Mouse (Mus musculus): ENCODE data around the gene Hipk4. TPM values are rescaled to one million over a fixed set of nuclear protein-coding genes. Genes with fewer than 3 reads are reported as not detected.
A peak's percentile ranks its signal among the peaks of the same experiment; 100 is the strongest.

Gene Hipk4
- polyA plus RNA-seq, 1 experiment from 2014 or later, result 0.49 TPM

- H3K27ac ChIP-seq (ENCODE audit: low read length), result peak overlapping the region; percentile 86
- peak overlapping the region; percentile 64 for H3K9ac ChIP-seq (ENCODE audit: low read depth, low read length)
- H3K27me3 ChIP-seq (replicated peaks; ENCODE audit: control insufficient read depth, insufficient read depth, low read length), result no peaks in the 10 kb centered on the region
- peak overlapping the region; percentile 41 for H3K4me3 ChIP-seq (ENCODE audit: low read length)
- ATAC-seq, result peak; percentile 96
- H3K36me3 ChIP-seq (ENCODE audit: control insufficient read depth, insufficient read depth, low read length), result peaks cover 3% of the 10 kb centered on the region; the same call in 1 of the 2 replicates
- H3K9me3 ChIP-seq (ENCODE audit: control insufficient read depth, low read length), result no peaks in the 10 kb centered on the region
- H3K4me2 ChIP-seq (ENCODE audit: low read depth, low read length), result peak overlapping the region; percentile 57
- 0% methylated on average over 9 of the region's 12 CpGs for WGBS
- H3K4me1 ChIP-seq (ENCODE audit: control insufficient read depth, insufficient read depth, low read length), result peaks cover 21% of the 10 kb centered on the region
Observed at GRCm38 (mm10) chr7:27481627-27481969, 41.5 kb upstream of the Hipk4 start.

DNA sequence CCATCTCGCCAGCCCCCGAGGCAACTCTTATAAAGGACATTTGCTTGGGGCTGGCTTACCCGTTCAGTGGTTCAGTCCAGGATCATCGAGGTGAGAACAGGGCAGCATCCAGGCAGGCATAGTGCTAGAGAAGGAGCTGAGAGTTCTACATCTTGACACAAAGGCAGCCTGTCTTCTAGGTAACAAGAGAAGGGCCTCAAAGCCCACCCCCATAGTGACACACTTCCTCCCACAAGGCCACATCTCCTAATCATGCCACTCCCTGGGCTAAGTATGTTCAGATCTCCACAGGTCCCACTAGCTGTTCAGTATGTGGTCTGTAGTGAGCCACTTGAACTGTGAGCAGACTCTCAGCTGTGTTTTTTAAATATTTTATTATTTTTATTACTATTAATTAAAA, 39.2 kb upstream of the Hipk4 start:
- no peak overlapping the region for H3K4me2 ChIP-seq (ENCODE audit: low read depth, low read length)
- no peak for ATAC-seq

DNA sequence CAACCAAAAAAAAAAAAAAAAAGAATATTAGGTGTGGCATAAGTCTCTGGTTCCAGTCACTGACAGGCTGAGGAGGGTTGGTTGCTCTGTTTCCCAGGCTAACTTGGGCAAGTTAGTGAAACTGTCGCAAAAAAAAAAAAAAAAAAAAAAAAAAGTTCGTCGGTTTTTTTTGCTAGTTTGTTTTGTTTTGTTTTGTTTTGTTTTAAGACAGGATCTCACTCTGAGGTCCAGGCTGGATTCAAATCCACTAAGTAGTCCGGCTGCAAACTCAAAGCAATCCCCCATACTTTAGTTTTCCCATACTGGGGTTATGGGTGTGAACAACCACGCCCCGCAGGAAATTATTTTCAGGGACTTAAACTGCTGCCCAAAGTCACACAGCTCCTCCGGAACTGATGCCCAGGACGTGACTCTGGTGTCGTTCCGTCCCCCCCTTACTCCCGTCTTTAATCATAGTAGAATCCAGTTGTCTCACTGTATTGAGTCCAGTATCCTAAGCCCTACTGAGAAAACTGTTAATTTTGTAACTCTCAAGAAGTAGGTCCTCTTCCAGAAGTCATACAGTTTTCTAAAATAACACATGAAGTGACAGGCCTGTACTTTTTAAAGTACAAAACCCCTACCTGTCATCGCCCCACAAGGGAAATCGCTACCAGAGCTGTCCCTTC, 36.8 kb upstream of the Hipk4 start:
- ATAC-seq, result no peak
- Histone ChIP-seq H3K27ac (ENCODE audit: low read length) (peak overlapping the region; percentile 91), H3K4me1 (ENCODE audit: control insufficient read depth, insufficient read depth, low read length) (peaks cover 31% of the 10 kb centered on the region), H3K4me3 (ENCODE audit: low read length) (peak overlapping the region; percentile 82), H3K27me3 (replicated peaks; ENCODE audit: control insufficient read depth, insufficient read depth, low read length) (no peaks in the 10 kb centered on the region), H3K9me3 (ENCODE audit: control insufficient read depth, low read length) (no peaks in the 10 kb centered on the region), H3K4me2 (ENCODE audit: low read depth, low read length) (peak overlapping the region; percentile 76), H3K36me3 (ENCODE audit: control insufficient read depth, insufficient read depth, low read length) (0 out of 2 replicates have a peak, but pooled peaks cover 3% of the 10 kb centered on the region), H3K9ac (ENCODE audit: low read depth, low read length) (peak overlapping the region; percentile 94)
- 4% methylated on average over 13 of the region's 13 CpGs for WGBS

More for the DNA sequence above, 39.2 kb upstream of the Hipk4 start:
- H3K9ac ChIP-seq (ENCODE audit: low read depth, low read length), result no peak overlapping the region
- no peak overlapping the region for H3K27ac ChIP-seq (ENCODE audit: low read length)
- no peaks in the 10 kb centered on the region for H3K36me3 ChIP-seq (ENCODE audit: control insufficient read depth, insufficient read depth, low read length)
- peaks cover 17% of the 10 kb centered on the region for H3K4me1 ChIP-seq (ENCODE audit: control insufficient read depth, insufficient read depth, low read length)
- 84% methylated on average over 4 of the region's 4 CpGs for WGBS
- no peak overlapping the region for H3K4me3 ChIP-seq (ENCODE audit: low read length)
- H3K9me3 ChIP-seq (ENCODE audit: control insufficient read depth, low read length), result no peaks in the 10 kb centered on the region
- no peaks in the 10 kb centered on the region for H3K27me3 ChIP-seq (replicated peaks; ENCODE audit: control insufficient read depth, insufficient read depth, low read length)

DNA sequence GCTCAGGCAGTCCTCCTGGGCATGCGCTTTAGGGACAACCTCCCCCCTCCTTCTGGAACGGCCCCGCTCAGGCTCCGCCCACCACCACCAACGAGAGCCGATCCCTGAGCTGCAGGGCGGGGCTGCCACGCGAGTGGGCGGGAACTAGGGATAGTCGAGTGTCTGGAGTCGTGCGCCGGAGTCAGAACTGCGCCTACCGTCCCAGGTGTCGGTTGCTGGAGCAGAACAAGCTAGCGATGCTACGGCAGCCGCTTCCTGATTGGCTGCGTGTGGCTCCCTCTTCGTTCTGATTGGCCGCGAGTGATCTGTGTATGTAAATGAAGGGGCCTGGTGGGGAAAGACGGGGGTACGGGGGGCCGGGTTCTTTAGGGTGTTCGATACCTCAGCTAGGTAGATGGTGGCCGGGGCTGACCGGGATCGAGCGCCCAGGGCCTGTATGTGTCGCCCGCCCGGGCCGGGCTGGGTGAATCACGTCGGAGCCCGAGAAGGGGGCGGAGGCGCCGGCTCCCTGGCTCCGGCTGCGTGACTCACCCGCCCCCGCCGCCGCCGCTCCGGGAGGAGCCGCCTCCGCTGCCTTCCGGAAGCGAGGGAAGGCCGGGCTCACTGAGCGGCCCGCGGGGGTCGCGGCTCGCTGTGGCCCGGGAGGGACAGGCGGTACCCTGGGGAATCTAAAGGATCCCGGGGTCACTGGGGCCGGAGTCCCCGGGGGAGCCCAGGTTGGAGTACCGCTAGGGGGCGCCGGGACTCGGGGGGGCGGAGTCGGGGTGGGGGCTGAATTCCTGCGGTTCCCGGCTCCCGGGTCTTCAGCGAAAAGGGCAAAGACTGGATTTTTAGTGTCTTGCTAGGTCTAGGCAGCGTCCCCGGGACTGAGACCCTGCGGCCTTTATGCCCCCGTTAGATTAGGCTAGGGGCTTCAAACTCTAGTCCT, 36.0 kb upstream of the Hipk4 start, which contains the start of gene Sertad1:
TSS of gene Sertad1 (plus strand) at position 141 of the 928 bp plus-strand sequence.
- no peaks in the 10 kb centered on the region for H3K27me3 ChIP-seq (replicated peaks; ENCODE audit: control insufficient read depth, insufficient read depth, low read length)
- H3K4me2 ChIP-seq (ENCODE audit: low read depth, low read length), result peak within 1 kb of the TSS; percentile 76
- under 1% methylated on average over 66 of the region's 80 CpGs for WGBS
- peak; percentile 90 for ATAC-seq
- peak within 1 kb of the TSS; percentile 99 for H3K27ac ChIP-seq (ENCODE audit: low read length)
- H3K9ac ChIP-seq (ENCODE audit: low read depth, low read length), result peak within 1 kb of the TSS; percentile 94
- peak within 1 kb of the TSS; percentile 82 for H3K4me3 ChIP-seq (ENCODE audit: low read length)
- H3K4me1 ChIP-seq (ENCODE audit: control insufficient read depth, insufficient read depth, low read length), result peaks cover 36% of the 10 kb centered on the region
- 0 out of 2 replicates have a peak, but pooled peaks cover 3% of the 10 kb centered on the region for H3K36me3 ChIP-seq (ENCODE audit: control insufficient read depth, insufficient read depth, low read length)
- H3K9me3 ChIP-seq (ENCODE audit: control insufficient read depth, low read length), result no peaks in the 10 kb centered on the region

- Histone ChIP-seq H3K4me2 (ENCODE audit: low read depth, low read length) (peak overlapping the region; percentile 63), H3K27ac (ENCODE audit: low read length) (peak overlapping the region; percentile 99), H3K4me1 (ENCODE audit: control insufficient read depth, insufficient read depth, low read length) (peaks cover 36% of the 10 kb centered on the region), H3K4me3 (ENCODE audit: low read length) (peak overlapping the region; percentile 82), H3K27me3 (replicated peaks; ENCODE audit: control insufficient read depth, insufficient read depth, low read length) (no peaks in the 10 kb centered on the region), H3K36me3 (ENCODE audit: control insufficient read depth, insufficient read depth, low read length) (0 out of 2 replicates have a peak, but pooled peaks cover 3% of the 10 kb centered on the region), H3K9me3 (ENCODE audit: control insufficient read depth, low read length) (no peaks in the 10 kb centered on the region), H3K9ac (ENCODE audit: low read depth, low read length) (peak overlapping the region; percentile 94)
- ATAC-seq, result no peak
- WGBS, result 2% methylated on average over 13 of the region's 13 CpGs
Observed at GRCm38 (mm10) chr7:27487740-27488268, 35.3 kb upstream of the Hipk4 start.

GRCm38 (mm10) chr7:27489270-27489869, 33.7 kb upstream of the Hipk4 start:
- ATAC-seq, result no peak
- peak overlapping the region; percentile 1; the same call in 1 of the 2 replicates for H3K9ac ChIP-seq (ENCODE audit: low read depth, low read length)
- WGBS, result 92% methylated on average over 25 of the region's 25 CpGs
- peak overlapping the region; percentile 95 for H3K27ac ChIP-seq (ENCODE audit: low read length)
- no peaks in the 10 kb centered on the region for H3K9me3 ChIP-seq (ENCODE audit: control insufficient read depth, low read length)
- 0 out of 2 replicates have a peak, but pooled peaks cover 3% of the 10 kb centered on the region for H3K36me3 ChIP-seq (ENCODE audit: control insufficient read depth, insufficient read depth, low read length)
- H3K27me3 ChIP-seq (replicated peaks; ENCODE audit: control insufficient read depth, insufficient read depth, low read length), result no peaks in the 10 kb centered on the region
- 0 out of 2 replicates have a peak overlapping the region, but pooled peaks have one; percentile 2 for H3K4me3 ChIP-seq (ENCODE audit: low read length)
- peaks cover 36% of the 10 kb centered on the region for H3K4me1 ChIP-seq (ENCODE audit: control insufficient read depth, insufficient read depth, low read length)
- H3K4me2 ChIP-seq (ENCODE audit: low read depth, low read length), result no peak overlapping the region

DNA sequence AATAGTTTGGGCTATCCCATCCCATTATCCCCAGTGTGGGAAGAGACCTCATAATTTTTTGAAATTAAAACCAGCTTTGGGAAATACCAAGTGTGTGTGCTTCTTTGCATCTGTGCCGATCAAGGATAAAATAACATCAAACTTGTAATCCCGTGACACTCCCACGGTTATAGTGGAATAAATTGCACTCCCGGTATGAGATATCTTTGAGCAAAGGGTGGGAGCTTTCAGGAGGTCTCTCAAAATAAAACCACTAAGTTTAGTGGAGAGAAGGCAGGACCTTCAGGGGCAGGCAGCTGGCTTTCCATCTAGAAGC, 32.9 kb upstream of the Hipk4 start:
- Histone ChIP-seq H3K36me3 (ENCODE audit: control insufficient read depth, insufficient read depth, low read length) (0 out of 2 replicates have a peak, but pooled peaks cover 3% of the 10 kb centered on the region), H3K4me1 (ENCODE audit: control insufficient read depth, insufficient read depth, low read length) (peaks cover 36% of the 10 kb centered on the region), H3K27ac (ENCODE audit: low read length) (peak overlapping the region; percentile 95), H3K27me3 (replicated peaks; ENCODE audit: control insufficient read depth, insufficient read depth, low read length) (no peaks in the 10 kb centered on the region), H3K9ac (ENCODE audit: low read depth, low read length) (peak overlapping the region; percentile 69), H3K4me2 (ENCODE audit: low read depth, low read length) (peak overlapping the region; percentile 61), H3K9me3 (ENCODE audit: control insufficient read depth, low read length) (no peaks in the 10 kb centered on the region), H3K4me3 (ENCODE audit: low read length) (peak overlapping the region; percentile 49)
- 30% methylated on average over 4 of the region's 4 CpGs for WGBS
- ATAC-seq, result no peak

DNA sequence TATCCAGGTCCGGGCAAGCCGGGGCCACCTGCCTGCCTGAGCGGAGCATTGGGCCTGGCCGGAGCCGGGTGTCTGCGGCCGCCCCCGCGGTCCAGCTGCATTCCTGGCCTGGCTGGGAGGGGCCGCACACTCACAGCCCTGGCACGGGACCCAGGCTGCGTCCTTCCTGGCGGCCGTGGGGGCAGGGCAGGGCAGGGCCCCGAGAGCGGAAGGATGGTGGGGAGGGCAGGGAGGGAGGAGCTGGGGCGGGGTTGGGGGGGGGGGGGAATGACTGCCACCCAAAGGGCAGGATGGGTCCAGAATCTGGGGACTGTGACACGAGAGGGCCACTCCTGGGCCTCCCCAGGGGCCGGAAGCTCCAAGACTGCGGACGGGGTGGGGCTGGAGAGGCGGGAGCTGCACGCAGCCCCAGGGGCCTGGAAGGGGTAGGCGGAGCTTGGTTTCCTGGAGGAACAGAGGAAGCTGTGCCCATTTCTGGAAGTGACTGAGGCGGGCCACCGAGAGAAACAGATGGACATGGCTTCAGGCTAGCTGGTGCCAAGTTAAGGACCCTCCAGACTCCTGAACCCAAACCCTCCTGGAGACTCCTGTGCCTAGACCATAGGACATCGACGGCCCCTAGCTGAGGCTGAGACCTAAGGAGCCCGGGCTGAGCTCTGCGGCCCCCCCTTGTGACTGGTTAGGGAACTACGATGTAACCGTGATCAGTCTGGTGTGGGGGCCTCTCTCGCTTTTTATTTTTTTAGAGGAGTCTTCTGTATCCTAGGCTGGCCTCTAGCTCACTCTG, 32.3 kb upstream of the Hipk4 start:
- no peaks in the 10 kb centered on the region for H3K9me3 ChIP-seq (ENCODE audit: control insufficient read depth, low read length)
- peak overlapping the region; percentile 95 for H3K27ac ChIP-seq (ENCODE audit: low read length)
- peak overlapping the region; percentile 49 for H3K4me3 ChIP-seq (ENCODE audit: low read length)
- H3K4me2 ChIP-seq (ENCODE audit: low read depth, low read length), result peak overlapping the region; percentile 61
- under 1% methylated on average over 29 of the region's 33 CpGs for WGBS
- peak overlapping the region; percentile 69 for H3K9ac ChIP-seq (ENCODE audit: low read depth, low read length)
- no peaks in the 10 kb centered on the region for H3K27me3 ChIP-seq (replicated peaks; ENCODE audit: control insufficient read depth, insufficient read depth, low read length)
- 0 out of 2 replicates have a peak, but pooled peaks cover 3% of the 10 kb centered on the region for H3K36me3 ChIP-seq (ENCODE audit: control insufficient read depth, insufficient read depth, low read length)
- peak; percentile 87 for ATAC-seq
- H3K4me1 ChIP-seq (ENCODE audit: control insufficient read depth, insufficient read depth, low read length), result peaks cover 35% of the 10 kb centered on the region
